Mouse (Mus musculus): ENCODE measurements around the gene Timp2.

DNA sequence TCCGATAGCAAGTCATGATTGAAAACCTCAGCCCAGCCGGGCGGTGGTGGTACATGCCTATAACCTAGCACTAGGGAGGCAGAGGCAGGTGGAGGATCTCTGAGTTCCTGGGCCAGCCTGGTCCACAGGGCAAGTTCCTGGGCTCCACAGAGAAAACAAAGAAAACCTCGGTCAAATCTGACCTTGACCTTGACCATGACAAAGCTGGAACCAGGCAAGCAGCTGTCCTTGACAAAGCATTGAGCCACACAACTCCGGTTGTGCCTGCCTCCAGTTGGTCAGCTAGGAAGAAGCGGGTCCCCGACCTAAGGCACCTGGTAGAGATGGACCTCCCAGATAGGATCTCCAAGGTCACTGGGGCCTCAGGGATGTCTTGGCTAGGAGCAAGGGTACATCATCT, 99.2 kb downstream of the Timp2 start:
- no peak for TF ChIP-seq CTCF (IDR thresholded peaks at IDR 0.05; ENCODE audit: low read depth, low read length)
- no peak for TF ChIP-seq GATA1 (IDR thresholded peaks at IDR 0.05; ENCODE audit: borderline replicate concordance, low read length)
- no peak for TF ChIP-seq GATA2 (IDR thresholded peaks at IDR 0.05; ENCODE audit: borderline replicate concordance, low read depth, low read length)
- TF ChIP-seq POLR2AphosphoS5 (IDR thresholded peaks at IDR 0.05; ENCODE audit: insufficient replicate concordance, low read depth, low read length), result no peak
- no peak for TF ChIP-seq TAL1 (conservative IDR thresholded peaks at IDR 0.05; ENCODE audit: low read depth, low read length)

Measured in G1E (cell line).